Mouse (Mus musculus) E14TG2a.4 (cell line): ENCODE results near the gene Mmrn2.

Experiments used
- CTCF ChIP-seq: conservative IDR thresholded peaks from 2 replicates; pipeline ENCODE4 v1.5.1; 2014; ENCODE audit warnings: low read length
- NANOG ChIP-seq: IDR thresholded peaks from 2 replicates; pipeline ENCODE4 v1.6.1; 2014; ENCODE audit warnings: borderline replicate concordance, low read length, mixed read lengths
- POU5F1 ChIP-seq: IDR thresholded peaks from 2 replicates; pipeline ENCODE4 v1.6.1; 2014; ENCODE audit warnings: low read length, borderline replicate concordance

GRCm38 (mm10) chr14:34348301-34348700 is 27.0 kb upstream of the Mmrn2 start:
- no peak for TF ChIP-seq CTCF
- TF ChIP-seq POU5F1: no peak
- no peak for TF ChIP-seq NANOG
